Mouse (Mus musculus): Measurements from ENCODE around the gene Gpx4. TPM values are rescaled to one million over a fixed set of nuclear protein-coding genes. Genes with fewer than 3 reads are reported as not detected.
A peak's percentile ranks its signal among the peaks of the same experiment; 100 is the strongest.

Gpx4 gene
- polyA plus RNA-seq, 1 experiment from 2014 or later, result 515 TPM

DNA sequence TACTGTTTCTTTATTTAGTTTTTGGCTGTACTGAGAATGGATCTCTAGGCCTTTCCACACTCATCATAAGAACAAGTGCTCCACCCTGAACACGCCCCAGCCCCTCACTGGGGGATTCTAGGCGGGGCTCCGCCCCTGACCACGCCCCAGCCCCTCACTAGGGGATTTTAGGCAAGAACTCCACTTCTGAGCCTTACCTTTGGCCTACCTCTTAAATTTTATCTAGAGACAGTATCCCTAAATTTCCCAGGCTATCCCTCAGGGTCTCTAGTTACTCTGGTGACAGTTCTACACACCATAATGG, 22.0 kb upstream of the Gpx4 start:
- DNase-seq (ENCODE audit: low spot score) (no peak), ATAC-seq (replicated peaks; ENCODE audit: insufficient number of reproducible peaks, low FRiP score, low TSS enrichment, low read depth) (no peak)
- WGBS, result 55% methylated on average over 4 of the region's 4 CpGs
- no peaks in the 10 kb centered on the region for H3K9me3 ChIP-seq (replicated peaks; ENCODE audit: control insufficient read depth, low read length)
- H3K4me1 ChIP-seq (ENCODE audit: control insufficient read depth, insufficient read depth, low read length), result no peaks in the 10 kb centered on the region; the same call in 1 of the 2 replicates
- H3K27ac ChIP-seq (replicated peaks; ENCODE audit: low read depth, low read length), result no peak overlapping the region
- H3K36me3 ChIP-seq (replicated peaks; ENCODE audit: control insufficient read depth, insufficient read depth, low read depth, low read length), result no peaks in the 10 kb centered on the region
- no peak overlapping the region for H3K9ac ChIP-seq (replicated peaks; ENCODE audit: low read length)
- H3K4me2 ChIP-seq (ENCODE audit: low read depth, low read length), result no peak overlapping the region
- H3K27me3 ChIP-seq (ENCODE audit: control insufficient read depth, insufficient read depth, low read length), result no peaks in the 10 kb centered on the region
- no peak overlapping the region for H3K4me3 ChIP-seq (ENCODE audit: low read depth, low read length)

DNA sequence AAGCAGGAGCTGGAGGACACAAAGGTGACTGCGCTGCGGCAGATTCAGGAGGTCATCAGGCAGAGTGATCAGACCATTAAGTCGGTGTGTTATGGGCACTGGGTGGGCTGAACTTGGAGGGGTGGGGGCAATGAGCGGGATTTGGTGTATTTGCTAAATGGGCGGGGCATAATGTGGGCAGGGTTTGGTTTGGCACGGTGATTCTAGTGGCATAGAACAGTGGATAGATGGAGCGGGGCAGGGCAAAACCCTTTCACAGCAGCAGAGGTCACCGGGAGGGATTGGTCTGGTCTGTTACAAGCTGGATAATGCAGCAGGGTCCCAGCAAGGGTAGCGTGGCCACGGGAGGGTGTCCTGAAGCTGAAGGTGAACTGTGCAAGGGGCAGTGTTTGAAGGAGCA, 21.5 kb upstream of the Gpx4 start:
- no peaks in the 10 kb centered on the region for H3K36me3 ChIP-seq (replicated peaks; ENCODE audit: control insufficient read depth, insufficient read depth, low read depth, low read length)
- no peaks in the 10 kb centered on the region; the same call in 1 of the 2 replicates for H3K4me1 ChIP-seq (ENCODE audit: control insufficient read depth, insufficient read depth, low read length)
- 79% methylated on average over 10 of the region's 10 CpGs for WGBS
- no peak overlapping the region for H3K4me2 ChIP-seq (ENCODE audit: low read depth, low read length)
- no peaks in the 10 kb centered on the region for H3K9me3 ChIP-seq (replicated peaks; ENCODE audit: control insufficient read depth, low read length)
- no peak overlapping the region for H3K4me3 ChIP-seq (ENCODE audit: low read depth, low read length)
- H3K27ac ChIP-seq (replicated peaks; ENCODE audit: low read depth, low read length), result no peak overlapping the region
- no peaks in the 10 kb centered on the region for H3K27me3 ChIP-seq (ENCODE audit: control insufficient read depth, insufficient read depth, low read length)
- H3K9ac ChIP-seq (replicated peaks; ENCODE audit: low read length), result no peak overlapping the region
- DNase-seq (ENCODE audit: low spot score), result no peak
- 0 out of 2 replicates have a peak, but pooled peaks have one; percentile 12 for ATAC-seq (replicated peaks; ENCODE audit: insufficient number of reproducible peaks, low FRiP score, low TSS enrichment, low read depth)

DNA sequence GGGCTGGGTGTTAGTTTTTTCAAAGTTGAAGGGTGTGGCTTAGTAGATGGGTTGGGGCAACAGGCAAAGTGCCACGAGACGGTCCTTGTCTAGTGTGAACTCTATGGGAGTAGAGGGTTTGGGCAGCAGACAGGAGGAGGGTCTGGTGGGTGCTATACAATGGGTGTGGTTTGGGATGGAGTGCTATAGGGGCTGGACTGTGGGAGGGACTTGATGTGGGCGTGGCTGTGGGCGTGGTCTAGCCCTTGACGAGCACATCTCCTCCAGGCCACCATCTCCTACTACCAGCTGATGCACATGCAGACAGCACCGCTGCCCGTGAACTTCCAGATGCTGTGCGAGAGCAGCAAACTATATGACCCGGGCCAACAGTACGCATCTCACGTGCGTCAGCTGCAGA, 21.1 kb upstream of the Gpx4 start:
- H3K4me3 ChIP-seq (ENCODE audit: low read depth, low read length), result no peak overlapping the region
- H3K36me3 ChIP-seq (replicated peaks; ENCODE audit: control insufficient read depth, insufficient read depth, low read depth, low read length), result no peaks in the 10 kb centered on the region
- H3K4me2 ChIP-seq (ENCODE audit: low read depth, low read length), result no peak overlapping the region
- no peak overlapping the region for H3K9ac ChIP-seq (replicated peaks; ENCODE audit: low read length)
- H3K9me3 ChIP-seq (replicated peaks; ENCODE audit: control insufficient read depth, low read length), result no peaks in the 10 kb centered on the region
- no peaks in the 10 kb centered on the region for H3K4me1 ChIP-seq (ENCODE audit: control insufficient read depth, insufficient read depth, low read length)
- 60% methylated on average over 12 of the region's 12 CpGs for WGBS
- peak; percentile 57; the same call in 1 of the 2 replicates for ATAC-seq (replicated peaks; ENCODE audit: insufficient number of reproducible peaks, low FRiP score, low TSS enrichment, low read depth)
- H3K27me3 ChIP-seq (ENCODE audit: control insufficient read depth, insufficient read depth, low read length), result no peaks in the 10 kb centered on the region
- H3K27ac ChIP-seq (replicated peaks; ENCODE audit: low read depth, low read length), result no peak overlapping the region
- no peak for DNase-seq (ENCODE audit: low spot score)

DNA sequence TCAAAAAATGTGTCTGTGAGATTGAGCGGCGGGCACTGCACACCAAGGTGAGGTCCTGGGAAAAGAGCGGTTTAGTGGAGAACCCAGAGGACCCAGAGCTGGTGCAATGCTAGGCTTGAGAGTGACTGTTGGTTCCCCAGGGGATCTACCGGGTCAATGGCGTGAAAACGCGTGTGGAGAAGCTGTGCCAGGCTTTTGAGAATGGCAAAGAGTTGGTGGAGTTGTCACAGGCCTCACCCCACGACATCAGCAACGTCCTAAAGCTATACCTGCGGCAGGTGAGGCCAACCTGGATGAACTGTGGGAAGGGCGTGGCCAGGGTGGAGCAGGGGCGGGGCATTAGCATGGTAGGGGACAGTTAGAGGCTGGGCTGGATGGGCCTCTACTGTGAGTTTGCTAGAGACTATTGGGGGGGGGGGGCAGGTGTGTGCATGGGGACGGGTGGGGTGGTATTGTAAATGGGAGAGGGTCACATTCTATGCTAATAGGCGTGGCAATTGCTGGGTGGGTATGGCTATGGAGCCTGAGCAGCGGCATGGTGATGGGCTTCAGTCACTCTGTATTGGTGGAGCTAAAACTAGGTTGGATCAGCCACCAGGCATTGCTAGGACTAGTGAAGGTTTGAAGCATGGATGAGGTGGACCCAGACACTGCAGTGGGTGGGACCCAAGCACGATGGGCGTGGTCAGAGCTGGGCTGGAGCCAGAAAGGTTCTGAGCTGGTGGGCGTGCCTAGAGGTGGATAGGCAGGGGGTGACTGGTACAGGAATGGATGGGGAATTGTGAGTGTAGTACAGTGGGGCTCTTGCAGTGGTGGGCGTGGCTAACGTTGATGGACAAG, 19.1 kb upstream of the Gpx4 start:
- 71% methylated on average over 20 of the region's 20 CpGs for WGBS
- DNase-seq (ENCODE audit: low spot score), result no peak

DNA sequence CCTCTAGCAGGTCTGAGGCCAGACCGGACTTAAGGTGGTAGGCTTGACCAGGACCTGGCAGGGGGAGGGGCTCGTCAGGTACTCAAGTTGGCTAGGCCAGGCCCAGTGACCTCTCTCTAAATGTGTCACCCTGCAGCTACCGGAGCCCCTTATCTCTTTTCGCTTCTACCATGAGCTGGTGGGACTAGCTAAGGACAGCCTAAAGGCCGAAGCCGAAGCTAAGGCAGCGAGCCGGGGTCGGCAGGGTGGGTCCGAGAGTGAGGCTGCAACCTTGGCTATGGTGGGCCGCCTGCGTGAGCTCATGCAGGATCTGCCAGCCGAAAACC, 18.5 kb upstream of the Gpx4 start:
- Histone ChIP-seq H3K9ac (replicated peaks; ENCODE audit: low read length) (no peak overlapping the region), H3K4me3 (ENCODE audit: low read depth, low read length) (no peak overlapping the region), H3K36me3 (replicated peaks; ENCODE audit: control insufficient read depth, insufficient read depth, low read depth, low read length) (no peaks in the 10 kb centered on the region), H3K4me2 (ENCODE audit: low read depth, low read length) (no peak overlapping the region), H3K27me3 (ENCODE audit: control insufficient read depth, insufficient read depth, low read length) (no peaks in the 10 kb centered on the region), H3K9me3 (replicated peaks; ENCODE audit: control insufficient read depth, low read length) (no peaks in the 10 kb centered on the region), H3K27ac (replicated peaks; ENCODE audit: low read depth, low read length) (no peak overlapping the region), H3K4me1 (ENCODE audit: control insufficient read depth, insufficient read depth, low read length) (no peaks in the 10 kb centered on the region)
- 94% methylated on average over 13 of the region's 13 CpGs for WGBS
- ATAC-seq (replicated peaks; ENCODE audit: insufficient number of reproducible peaks, low FRiP score, low TSS enrichment, low read depth) (no peak), DNase-seq (ENCODE audit: low spot score) (no peak)

More for the DNA sequence above, 19.1 kb upstream of the Gpx4 start:
- no peaks in the 10 kb centered on the region for H3K9me3 ChIP-seq (replicated peaks; ENCODE audit: control insufficient read depth, low read length)
- no peak overlapping the region for H3K4me2 ChIP-seq (ENCODE audit: low read depth, low read length)
- H3K36me3 ChIP-seq (replicated peaks; ENCODE audit: control insufficient read depth, insufficient read depth, low read depth, low read length), result no peaks in the 10 kb centered on the region
- H3K27me3 ChIP-seq (ENCODE audit: control insufficient read depth, insufficient read depth, low read length), result no peaks in the 10 kb centered on the region
- H3K9ac ChIP-seq (replicated peaks; ENCODE audit: low read length), result no peak overlapping the region
- no peak for ATAC-seq (replicated peaks; ENCODE audit: insufficient number of reproducible peaks, low FRiP score, low TSS enrichment, low read depth)
- H3K4me1 ChIP-seq (ENCODE audit: control insufficient read depth, insufficient read depth, low read length), result no peaks in the 10 kb centered on the region
- no peak overlapping the region for H3K4me3 ChIP-seq (ENCODE audit: low read depth, low read length)
- no peak overlapping the region for H3K27ac ChIP-seq (replicated peaks; ENCODE audit: low read depth, low read length)

DNA sequence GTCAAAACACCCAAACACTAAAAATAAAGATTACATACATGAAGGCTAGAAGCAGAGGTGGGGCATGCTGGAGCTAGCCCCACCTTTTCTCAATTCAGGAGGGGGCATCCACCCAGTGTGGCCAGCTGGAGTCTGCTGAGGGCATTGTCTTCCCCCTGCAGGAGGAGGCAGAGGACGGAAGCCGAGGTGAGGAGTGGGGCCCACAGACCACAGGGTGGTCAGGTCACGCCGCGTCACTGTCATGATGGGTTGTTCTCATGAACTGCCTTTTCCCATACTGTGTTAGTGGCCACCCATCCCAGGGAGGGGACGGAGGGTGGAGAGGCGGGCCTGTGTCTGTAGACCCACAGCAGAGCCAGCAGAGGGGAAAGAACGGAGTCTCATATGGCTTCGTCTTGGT, 16.8 kb upstream of the Gpx4 start:
- no peaks in the 10 kb centered on the region for H3K27me3 ChIP-seq (ENCODE audit: control insufficient read depth, insufficient read depth, low read length)
- no peak overlapping the region for H3K4me3 ChIP-seq (ENCODE audit: low read depth, low read length)
- no peak overlapping the region for H3K4me2 ChIP-seq (ENCODE audit: low read depth, low read length)
- ATAC-seq (replicated peaks; ENCODE audit: insufficient number of reproducible peaks, low FRiP score, low TSS enrichment, low read depth) (no peak), DNase-seq (ENCODE audit: low spot score) (no peak)
- no peak overlapping the region for H3K9ac ChIP-seq (replicated peaks; ENCODE audit: low read length)
- H3K36me3 ChIP-seq (replicated peaks; ENCODE audit: control insufficient read depth, insufficient read depth, low read depth, low read length), result no peaks in the 10 kb centered on the region
- WGBS, result 90% methylated on average over 8 of the region's 9 CpGs
- H3K27ac ChIP-seq (replicated peaks; ENCODE audit: low read depth, low read length), result no peak overlapping the region
- H3K9me3 ChIP-seq (replicated peaks; ENCODE audit: control insufficient read depth, low read length), result no peaks in the 10 kb centered on the region
- H3K4me1 ChIP-seq (ENCODE audit: control insufficient read depth, insufficient read depth, low read length), result no peaks in the 10 kb centered on the region

DNA sequence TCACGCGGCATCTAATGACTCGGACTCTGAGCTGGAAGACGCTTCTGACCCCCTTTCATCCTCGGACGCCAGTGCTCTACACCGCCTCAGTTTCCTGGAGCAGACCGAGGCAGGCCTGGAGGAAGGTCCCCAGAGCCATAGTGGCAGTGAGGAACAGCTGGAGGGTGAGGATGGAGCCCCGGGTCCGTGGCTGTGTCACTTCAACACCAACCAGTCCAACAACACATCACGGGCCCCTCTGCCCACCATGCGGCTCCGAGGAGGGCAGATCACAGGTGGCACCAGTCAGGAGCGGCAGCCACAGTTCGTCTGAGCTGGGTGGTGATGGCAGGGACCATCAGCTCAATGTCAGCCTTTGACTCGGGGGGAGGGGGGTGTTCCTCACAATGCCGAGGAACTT, 16.2 kb upstream of the Gpx4 start:
- Histone ChIP-seq H3K27me3 (ENCODE audit: control insufficient read depth, insufficient read depth, low read length) (no peaks in the 10 kb centered on the region), H3K4me3 (ENCODE audit: low read depth, low read length) (no peak overlapping the region), H3K36me3 (replicated peaks; ENCODE audit: control insufficient read depth, insufficient read depth, low read depth, low read length) (peaks cover 4% of the 10 kb centered on the region), H3K9ac (replicated peaks; ENCODE audit: low read length) (no peak overlapping the region), H3K9me3 (replicated peaks; ENCODE audit: control insufficient read depth, low read length) (no peaks in the 10 kb centered on the region), H3K27ac (replicated peaks; ENCODE audit: low read depth, low read length) (no peak overlapping the region), H3K4me2 (ENCODE audit: low read depth, low read length) (no peak overlapping the region), H3K4me1 (ENCODE audit: control insufficient read depth, insufficient read depth, low read length) (no peaks in the 10 kb centered on the region)
- DNase-seq (ENCODE audit: low spot score) (no peak), ATAC-seq (replicated peaks; ENCODE audit: insufficient number of reproducible peaks, low FRiP score, low TSS enrichment, low read depth) (no peak)
- 86% methylated on average over 17 of the region's 17 CpGs for WGBS

DNA sequence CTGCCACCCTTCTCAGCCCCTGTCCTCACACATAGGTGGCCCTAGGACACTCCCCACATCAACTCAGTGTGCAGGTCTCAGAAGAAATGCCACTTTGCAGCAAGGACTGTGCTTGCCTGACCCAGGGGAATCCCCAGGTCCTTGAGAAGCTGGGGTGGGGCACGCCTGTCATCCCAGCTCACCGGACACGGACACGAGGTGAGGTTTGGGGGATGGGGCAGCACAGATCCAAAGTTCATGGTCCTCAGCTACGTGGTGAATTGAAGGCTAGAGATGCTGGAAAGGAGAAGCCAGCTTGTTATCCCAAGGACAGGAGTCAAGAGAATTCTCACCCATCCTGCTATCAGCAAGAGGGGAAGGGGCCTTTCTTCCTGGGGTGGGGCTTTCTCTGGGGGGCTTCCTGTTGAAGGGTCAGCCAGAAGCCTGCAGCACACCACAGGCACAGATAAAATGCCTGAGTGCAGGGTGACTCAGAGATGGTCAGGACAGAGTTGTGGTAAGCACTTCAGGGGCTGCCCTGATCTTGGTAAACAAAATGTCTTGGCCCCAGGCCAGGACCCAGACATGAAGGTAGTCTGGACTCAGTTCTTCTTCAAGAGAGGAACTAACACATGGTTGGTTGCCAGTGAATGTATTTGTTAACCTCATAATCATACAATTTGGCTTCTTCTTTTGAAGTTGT, 14.0 kb upstream of the Gpx4 start:
- H3K9ac ChIP-seq (replicated peaks; ENCODE audit: low read length), result no peak overlapping the region
- H3K4me1 ChIP-seq (ENCODE audit: control insufficient read depth, insufficient read depth, low read length), result no peaks in the 10 kb centered on the region
- H3K4me3 ChIP-seq (ENCODE audit: low read depth, low read length), result no peak overlapping the region
- H3K27me3 ChIP-seq (ENCODE audit: control insufficient read depth, insufficient read depth, low read length), result no peaks in the 10 kb centered on the region
- H3K4me2 ChIP-seq (ENCODE audit: low read depth, low read length), result no peak overlapping the region
- WGBS, result 68% methylated on average over 5 of the region's 5 CpGs
- peaks cover 8% of the 10 kb centered on the region for H3K36me3 ChIP-seq (replicated peaks; ENCODE audit: control insufficient read depth, insufficient read depth, low read depth, low read length)
- 0 out of 2 replicates have a peak overlapping the region, but pooled peaks have one; percentile 13 for H3K27ac ChIP-seq (replicated peaks; ENCODE audit: low read depth, low read length)
- H3K9me3 ChIP-seq (replicated peaks; ENCODE audit: control insufficient read depth, low read length), result no peaks in the 10 kb centered on the region
- ATAC-seq (replicated peaks; ENCODE audit: insufficient number of reproducible peaks, low FRiP score, low TSS enrichment, low read depth) (no peak), DNase-seq (ENCODE audit: low spot score) (no peak)

All from embryonic facial prominence, embryonic 11.5 days (tissue).